Mouse (Mus musculus) midbrain, embryonic 14.5 days (tissue): ENCODE measurements around the gene Fut2. TPM values are rescaled to one million over a fixed set of nuclear protein-coding genes. Genes with fewer than 3 reads are reported as not detected.

Experiments used
- ATAC-seq: fragments of 200-750 bp; cut with Nextera tagmentation; 2 replicates; pipeline ENCODE4 v1.8.0; 2017; ENCODE audit warnings: moderate number of reproducible peaks, moderate library complexity; ENCODE audit not compliant: low FRiP score, low TSS enrichment
- DNase-seq: peaks from one replicate; pipeline ENCODE4 v3.0.0-alpha.2; 2015
- H3K27ac ChIP-seq: fragments of 300-500 bp; sonication (generic); replicated peaks from 2 replicates; pipeline ENCODE4 v1.5.1; 2014; ENCODE audit warnings: mild to moderate bottlenecking, low read depth, low read length, moderate library complexity
- H3K27me3 ChIP-seq: fragments of 300-500 bp; sonication (generic); 2 replicates; pipeline ENCODE4 v1.6.1; 2014; ENCODE audit warnings: low read length, control low read depth, mixed read lengths; ENCODE audit not compliant: control insufficient read depth, insufficient read depth
- H3K36me3 ChIP-seq: fragments of 300-500 bp; sonication (generic); 2 replicates; pipeline ENCODE4 v1.6.1; 2014; ENCODE audit warnings: low read length, control low read depth; ENCODE audit not compliant: control insufficient read depth, insufficient read depth
- H3K4me1 ChIP-seq: fragments of 300-500 bp; sonication (generic); 2 replicates; pipeline ENCODE4 v1.6.1; 2014; ENCODE audit warnings: mild to moderate bottlenecking, antibody characterized with exemption, low read length, control low read depth; ENCODE audit not compliant: control insufficient read depth, insufficient read depth
- H3K4me2 ChIP-seq: fragments of 300-500 bp; sonication (generic); 2 replicates; pipeline ENCODE4 v1.6.1; 2014; ENCODE audit warnings: mild to moderate bottlenecking, low read length, moderate library complexity
- H3K4me3 ChIP-seq: fragments of 300-500 bp; sonication (generic); replicated peaks from 2 replicates; pipeline ENCODE4 v1.5.1; 2014; ENCODE audit warnings: low read depth, low read length
- H3K9ac ChIP-seq: fragments of 300-500 bp; sonication (generic); replicated peaks from 2 replicates; pipeline ENCODE4 v1.6.1; 2014; ENCODE audit warnings: mild to moderate bottlenecking, low read length, moderate library complexity
- H3K9me3 ChIP-seq: fragments of 300-500 bp; sonication (generic); 2 replicates; pipeline ENCODE4 v1.6.1; 2016; ENCODE audit warnings: low read length, control low read depth, mixed read lengths; ENCODE audit not compliant: control insufficient read depth
- WGBS: fragments of 180-500 bp; shearing (Covaris S2); extraction: QIAGEN DNeasy Blood & Tissue Kit; methylation state at CpG from one replicate; pipeline ENCODE4 v1.1.7; 2014; 5-methylcytosine and 5-hydroxymethylcytosine counted together
- polyA plus RNA-seq: library from polyadenylated mRNA; unstranded; fragments of >200 nt; fragmentation: Nextera tagmentation; extraction: Ambion mirVana; gene quantifications from 2 replicates; pipeline ENCODE4 v1.2.1, GENCODE M21; 2014

Gene Fut2
- 0.11 and 0.12 TPM in 2 replicates for polyA plus RNA-seq

- no peak for ATAC-seq
- no peak within 1 kb of the TSS for H3K4me2 ChIP-seq
- 86% methylated on average over 7 of the region's 7 CpGs for WGBS
Observed at GRCm38 (mm10) chr7:45666161-45666560, at the start of gene Fut2. TSS of gene Fut2 (minus strand) at chr7:45666394.

GRCm38 (mm10) chr7:45715090-45715708 lies 49.0 kb upstream of the Fut2 start, which contains the start of gene Rpl18:
TSS of gene Rpl18 (plus strand) at chr7:45715457.
- no peaks in the 10 kb centered on the region for H3K9me3 ChIP-seq
- 8% methylated on average over 34 of the region's 34 CpGs for WGBS
- peaks cover 42% of the 10 kb centered on the region for H3K4me1 ChIP-seq
- peaks cover 46% of the 10 kb centered on the region for H3K36me3 ChIP-seq
- no peaks in the 10 kb centered on the region for H3K27me3 ChIP-seq
- ATAC-seq = peak; percentile 92
- H3K9ac ChIP-seq = peak within 1 kb of the TSS; percentile 76
- peak; percentile 98 for DNase-seq
- peak within 1 kb of the TSS; percentile 66 for H3K4me3 ChIP-seq
- peak within 1 kb of the TSS; percentile 96 for H3K4me2 ChIP-seq
- peak within 1 kb of the TSS; percentile 74 for H3K27ac ChIP-seq

More at GRCm38 (mm10) chr7:45666161-45666560, at the start of gene Fut2:
- Histone ChIP-seq H3K9me3 (no peaks in the 10 kb centered on the region), H3K36me3 (no peaks in the 10 kb centered on the region), H3K27me3 (no peaks in the 10 kb centered on the region), H3K9ac (no peak within 1 kb of the TSS), H3K27ac (no peak within 1 kb of the TSS), H3K4me3 (no peak within 1 kb of the TSS), H3K4me1 (no peaks in the 10 kb centered on the region)
- DNase-seq = no peak

GRCm38 (mm10) chr7:45714630-45715089 lies 48.5 kb upstream of the Fut2 start:
- 9% methylated on average over 14 of the region's 14 CpGs for WGBS
- DNase-seq (no peak), ATAC-seq (no peak; the same call in 1 of the 2 replicates)
- H3K4me3 ChIP-seq = peak overlapping the region; percentile 66
- peaks cover 48% of the 10 kb centered on the region for H3K4me1 ChIP-seq
- no peaks in the 10 kb centered on the region for H3K27me3 ChIP-seq
- peaks cover 46% of the 10 kb centered on the region for H3K36me3 ChIP-seq
- H3K27ac ChIP-seq = peak overlapping the region; percentile 74
- H3K9ac ChIP-seq = peak overlapping the region; percentile 76
- peak overlapping the region; percentile 96 for H3K4me2 ChIP-seq
- no peaks in the 10 kb centered on the region for H3K9me3 ChIP-seq

GRCm38 (mm10) chr7:45713881-45714520 lies 47.8 kb upstream of the Fut2 start:
- H3K4me2 ChIP-seq = peak overlapping the region; percentile 96
- peaks cover 39% of the 10 kb centered on the region for H3K36me3 ChIP-seq
- peaks cover 51% of the 10 kb centered on the region for H3K4me1 ChIP-seq
- 88% methylated on average over 6 of the region's 6 CpGs for WGBS
- no peak for ATAC-seq
- no peak for DNase-seq
- no peak overlapping the region; the same call in 1 of the 2 replicates for H3K9ac ChIP-seq
- peak overlapping the region; percentile 66 for H3K4me3 ChIP-seq
- H3K9me3 ChIP-seq = no peaks in the 10 kb centered on the region
- H3K27me3 ChIP-seq = no peaks in the 10 kb centered on the region
- H3K27ac ChIP-seq = no peak overlapping the region

GRCm38 (mm10) chr7:45713396-45713795 lies 47.2 kb upstream of the Fut2 start:
- peaks cover 39% of the 10 kb centered on the region for H3K36me3 ChIP-seq
- no peak overlapping the region for H3K4me3 ChIP-seq
- H3K9me3 ChIP-seq = no peaks in the 10 kb centered on the region
- H3K27me3 ChIP-seq = no peaks in the 10 kb centered on the region
- DNase-seq (no peak), ATAC-seq (no peak)
- H3K9ac ChIP-seq = no peak overlapping the region
- no peak overlapping the region for H3K27ac ChIP-seq
- no peak overlapping the region for H3K4me2 ChIP-seq
- WGBS = 93% methylated on average over 16 of the region's 16 CpGs
- peaks cover 51% of the 10 kb centered on the region for H3K4me1 ChIP-seq

- no peak for DNase-seq
- Histone ChIP-seq H3K4me3 (no peak overlapping the region), H3K4me1 (peaks cover 62% of the 10 kb centered on the region), H3K9me3 (no peaks in the 10 kb centered on the region), H3K9ac (no peak overlapping the region), H3K4me2 (no peak overlapping the region), H3K27ac (no peak overlapping the region), H3K36me3 (peaks cover 39% of the 10 kb centered on the region), H3K27me3 (no peaks in the 10 kb centered on the region)
- WGBS = 88% methylated on average over 20 of the region's 21 CpGs
- no peak for ATAC-seq
Observed at GRCm38 (mm10) chr7:45712022-45712757, 46.0 kb upstream of the Fut2 start.

GRCm38 (mm10) chr7:45711316-45712021 lies 45.3 kb upstream of the Fut2 start:
- Histone ChIP-seq H3K4me2 (no peak overlapping the region), H3K9me3 (no peaks in the 10 kb centered on the region), H3K36me3 (peaks cover 39% of the 10 kb centered on the region), H3K4me1 (peaks cover 61% of the 10 kb centered on the region), H3K4me3 (no peak overlapping the region), H3K27ac (no peak overlapping the region), H3K27me3 (no peaks in the 10 kb centered on the region), H3K9ac (no peak overlapping the region)
- WGBS = 93% methylated on average over 24 of the region's 24 CpGs
- no peak for DNase-seq
- ATAC-seq = no peak

GRCm38 (mm10) chr7:45710477-45711191 lies 44.4 kb upstream of the Fut2 start:
- H3K27ac ChIP-seq = peak overlapping the region; percentile 67
- WGBS = 93% methylated on average over 20 of the region's 20 CpGs
- H3K36me3 ChIP-seq = peaks cover 39% of the 10 kb centered on the region
- H3K27me3 ChIP-seq = no peaks in the 10 kb centered on the region
- H3K4me2 ChIP-seq = no peak overlapping the region
- H3K4me3 ChIP-seq = no peak overlapping the region
- no peak for DNase-seq
- ATAC-seq = no peak
- H3K9ac ChIP-seq = no peak overlapping the region
- no peaks in the 10 kb centered on the region for H3K9me3 ChIP-seq
- peaks cover 61% of the 10 kb centered on the region for H3K4me1 ChIP-seq
